Comparison of ENCODE assay signal across 8 mouse cellular contexts in the genomic region with DNA sequence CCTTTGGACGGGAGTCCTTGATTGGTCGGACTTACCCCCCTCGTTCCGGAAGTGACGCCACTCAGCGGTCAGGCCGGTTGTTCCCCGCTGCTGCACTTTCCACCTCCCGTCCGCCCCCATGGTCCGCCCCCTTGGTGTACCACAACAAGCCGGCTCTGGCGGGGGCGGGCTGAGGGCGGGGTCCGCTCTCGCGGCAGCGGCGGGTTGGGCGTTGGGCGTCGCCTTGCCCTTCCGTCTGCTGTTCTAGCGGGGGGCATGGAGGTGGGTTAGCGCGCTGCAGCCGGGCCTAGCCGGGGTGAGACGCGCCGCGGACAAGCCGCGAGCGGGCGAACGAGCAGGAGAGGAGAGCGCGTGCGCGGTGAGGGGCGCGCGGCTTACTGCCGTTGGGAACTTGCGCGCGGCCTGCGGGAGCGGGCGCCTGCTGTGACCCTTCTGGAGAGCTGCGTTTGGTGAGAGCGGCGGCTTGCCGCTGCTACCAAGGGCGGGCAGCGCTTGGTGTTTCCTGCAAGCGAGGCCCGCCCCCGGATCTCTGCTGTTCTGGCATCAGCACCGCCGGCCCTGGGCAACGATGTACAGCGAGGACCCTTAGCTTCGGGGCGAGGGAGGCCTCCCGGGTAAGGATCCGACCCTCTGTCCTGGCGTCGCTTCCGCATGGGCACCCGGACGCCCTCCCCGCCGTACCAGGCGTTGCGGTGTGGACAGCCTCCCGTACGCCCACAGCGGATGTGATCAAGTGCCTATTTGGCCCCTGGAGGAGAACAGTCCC. TPM values are rescaled to one million over a fixed set of nuclear protein-coding genes. Genes with fewer than 3 reads are reported as not detected.
A peak's percentile ranks its signal among the peaks of the same experiment; 100 is the strongest.
DNase-seq lines count a peak whose midpoint lies in the region; ATAC-seq lines count a peak whose summit lies in the region.

No protein-coding gene starts in this region.

- H3K4me3 ChIP-seq in hindbrain, embryonic 16.5 days (ENCODE audit: low read length), result peak overlapping the region; percentile 88
- peak overlapping the region; percentile 59 for H3K4me3 ChIP-seq in macrophage (ENCODE audit: inconsistent target)

- peaks cover 24% of the 10 kb centered on the region for H3K79me2 ChIP-seq in macrophage (ENCODE audit: inconsistent target)

- H3K4me2 ChIP-seq in hindbrain, embryonic 16.5 days (ENCODE audit: low read length), result peak overlapping the region; percentile 81

- peak overlapping the region; percentile 93 for H3K27ac ChIP-seq in hindbrain, embryonic 16.5 days (ENCODE audit: low read depth, low read length)
- peak overlapping the region; percentile 29 for H3K27ac ChIP-seq in macrophage

- DNase-seq in WW6 (ENCODE audit: low read depth, low spot score), result peak; percentile 97
- DNase-seq in cerebellum, postnatal 4 days (ENCODE audit: low spot score in 2 of 2), result peak; percentile 96 to 97
- DNase-seq in gastrocnemius, adult 18-20 months (ENCODE audit: low spot score), result peak; percentile 99
- peak; percentile 98 for DNase-seq in left cerebral cortex, adult 18-20 months (ENCODE audit: low spot score in 2 of 2)
- DNase-seq in right cerebral cortex, adult 18-20 months, result peak; percentile 98
- DNase-seq in urinary bladder, postnatal 10 days (ENCODE audit: low spot score), result peak; percentile 99

- H3K9me3 ChIP-seq in hindbrain, embryonic 16.5 days (ENCODE audit: control insufficient read depth, low read length), result no peaks in the 10 kb centered on the region

- peak; percentile 98 for ATAC-seq in hindbrain, embryonic 16.5 days

- H3K36me3 ChIP-seq in hindbrain, embryonic 16.5 days (ENCODE audit: control insufficient read depth, insufficient read depth, low read length), result peaks cover 13% of the 10 kb centered on the region
- no peaks in the 10 kb centered on the region for H3K36me3 ChIP-seq in macrophage (ENCODE audit: inconsistent target)

- peaks cover 11% of the 10 kb centered on the region for H3K4me1 ChIP-seq in hindbrain, embryonic 16.5 days (ENCODE audit: control insufficient read depth, insufficient read depth, low read depth, low read length)

- WGBS in hindbrain, embryonic 16.5 days, result under 1% methylated on average over 69 of the region's 81 CpGs
- 1% methylated on average over 73 of the region's 81 CpGs for WGBS in macrophage (ENCODE audit: missing documents)

- no peaks in the 10 kb centered on the region for H3K27me3 ChIP-seq in hindbrain, embryonic 16.5 days (replicated peaks; ENCODE audit: control insufficient read depth, insufficient read depth, low read length)

- H3K9ac ChIP-seq in hindbrain, embryonic 16.5 days (ENCODE audit: low read depth, low read length), result peak overlapping the region; percentile 93

RNA-seq across cellular contexts. Expression of a gene that starts 1.1 kb away (rescaled TPM):
- total RNA-seq in gastrocnemius, adult 18-20 months (2021), result 10 to 100 TPM; 31.9 to 33.4 TPM
- polyA plus RNA-seq in hindbrain, embryonic 16.5 days (2015; fragmentation: Nextera tagmentation; extraction: Ambion mirVana), result 9.3 and 10.2 TPM in 2 replicates
- 10 to 100 TPM; 46.9 to 51.0 TPM for total RNA-seq in left cerebral cortex, adult 18-20 months (2021)
- 10 to 100 TPM in 25 of 26 experiments, 1 to 10 TPM in 1; 9.0 to 93.0 (median 45.5) TPM for total RNA-seq in macrophage (2018; cell fraction: chromatin; rRNA removed)
- total RNA-seq in macrophage (2018; cell fraction: cytosol; rRNA removed), result 10 to 100 TPM in 25 of 26 experiments, 1 to 10 TPM in 1; 9.9 to 33.1 (median 19.7) TPM
- total RNA-seq in macrophage (2018; cell fraction: nucleus; rRNA removed), result 10 to 100 TPM; 18.1 to 52.9 (median 30.0) TPM
- 13.1 to 14.8 TPM (median 13.7 TPM) in 3 replicates for polyA plus RNA-seq in macrophage (2018)

Comparison
In these comparisons a context has a peak if more than half of its experiments do, and no peak if none do; other contexts are left out.
1. Peak in every context shown above with its lines: DNase-seq, ATAC-seq, H3K4me3 ChIP-seq and H3K27ac ChIP-seq.